Mouse (Mus musculus) adipose tissue, adult 10 weeks (tissue): ENCODE results near the gene Olfr298. TPM values are rescaled to one million over a fixed set of nuclear protein-coding genes. Genes with fewer than 3 reads are reported as not detected.

Source experiments
- polyA plus RNA-seq: library from polyadenylated mRNA; stranded (reverse); fragments of 350-450 nt; fragmentation: Illumina TruSeq; extraction: RNeasy Lipid Tissue Mini Kit (QIAGEN cat#74804); gene quantifications from one replicate; pipeline ENCODE4 v1.2.3, GENCODE M21; 2014; ENCODE audit warnings: low read depth, low replicate concordance

The Olfr298 gene
- not detected for polyA plus RNA-seq

DNA sequence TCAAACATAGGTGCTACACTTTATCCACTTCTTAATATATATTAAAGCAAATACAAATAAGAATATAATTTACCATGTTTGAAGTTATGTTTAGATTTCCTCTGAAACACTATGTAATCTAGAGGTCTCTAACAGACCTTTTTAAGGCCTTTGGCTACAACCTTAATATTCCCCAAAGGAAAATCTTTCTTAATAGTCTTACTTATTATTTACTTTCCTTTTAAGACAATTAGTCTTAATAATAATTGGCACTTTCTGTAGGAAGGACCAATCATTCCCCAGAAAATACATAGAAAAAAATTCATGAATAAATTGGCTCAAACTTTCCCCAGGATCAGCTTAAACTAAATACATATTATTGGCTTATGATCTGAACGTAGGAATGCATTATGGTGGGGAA, at the start of gene Olfr298:
TSS of gene Olfr298 (minus strand) at position 101 of the 400 bp plus-strand sequence.

DNA sequence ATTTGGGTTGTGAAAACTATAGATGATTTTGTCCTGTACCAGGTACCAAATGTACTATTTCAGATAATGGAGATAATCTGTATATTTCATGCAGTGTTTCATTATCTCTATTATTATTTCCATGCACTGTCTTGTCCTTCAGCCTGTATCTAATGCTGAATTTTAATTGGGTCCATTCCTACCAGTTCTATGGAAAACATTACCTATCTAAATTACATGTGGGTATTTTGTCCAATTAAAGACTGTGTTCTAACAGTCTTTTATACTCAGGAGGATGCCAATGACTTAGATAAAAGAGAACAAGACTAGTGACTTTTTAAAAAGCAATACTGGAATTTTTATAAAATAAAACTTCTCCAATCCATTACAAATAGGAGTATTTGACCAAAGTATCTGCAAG, 27.4 kb upstream of the Olfr298 start, which contains the start of gene Olfr297:
TSS of gene Olfr297 (plus strand) at position 301 of the 400 bp plus-strand sequence.

DNA sequence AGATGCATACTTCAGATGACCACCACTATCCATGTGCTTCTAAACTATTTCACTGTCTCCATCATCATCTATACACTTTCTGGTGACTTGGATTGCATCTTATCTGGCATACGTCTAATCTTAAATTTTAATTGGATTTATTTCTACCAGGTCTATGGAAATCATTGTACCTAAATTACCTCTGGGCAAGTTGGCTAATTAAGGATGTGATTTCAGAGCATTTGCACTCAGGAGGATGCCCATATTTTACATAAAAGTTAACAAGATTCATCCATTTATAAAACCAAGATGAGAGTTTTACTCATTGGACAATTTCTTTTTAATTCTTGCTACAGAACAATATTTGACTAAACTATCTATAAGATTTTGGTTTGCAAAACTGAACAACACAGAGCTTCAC, 32.7 kb downstream of the Olfr298 start, which contains the start of gene Olfr299:
TSS of gene Olfr299 (plus strand) at position 301 of the 400 bp plus-strand sequence.

Other genes starting within 250 kb of the Olfr298 start
- not detected for gene Vmn2r76, start 246.2 kb downstream of the Olfr298 start, polyA plus RNA-seq
- not detected for gene Olfr310, start 215.3 kb downstream of the Olfr298 start, polyA plus RNA-seq
- gene Olfr309, start 178.8 kb downstream of the Olfr298 start, polyA plus RNA-seq, result not detected
- not detected for gene Olfr308, start 166.9 kb downstream of the Olfr298 start, polyA plus RNA-seq
- gene Olfr307, start 154.9 kb downstream of the Olfr298 start, polyA plus RNA-seq, result not detected
- gene Olfr305, start 125.6 kb downstream of the Olfr298 start, polyA plus RNA-seq, result not detected
- not detected for gene Olfr304, start 105.8 kb downstream of the Olfr298 start, polyA plus RNA-seq
- not detected for gene Olfr303, start 94.7 kb downstream of the Olfr298 start, polyA plus RNA-seq
- gene Olfr301, start 88.6 kb downstream of the Olfr298 start, polyA plus RNA-seq, result not detected
- not detected for gene Olfr299, start 32.6 kb downstream of the Olfr298 start, polyA plus RNA-seq
- not detected for gene Olfr297, start 27.5 kb upstream of the Olfr298 start, polyA plus RNA-seq
- not detected for gene Olfr295, start 91.4 kb upstream of the Olfr298 start, polyA plus RNA-seq
- gene Olfr294, start 124.2 kb upstream of the Olfr298 start, polyA plus RNA-seq, result not detected
- gene Olfr293, start 156.6 kb upstream of the Olfr298 start, polyA plus RNA-seq, result not detected
- not detected for gene Olfr292, start 195.8 kb upstream of the Olfr298 start, polyA plus RNA-seq